Mouse (Mus musculus) kidney, postnatal 36 days (tissue): ENCODE results near the gene Kcnk2.
"Not testable (repeated sequence)": the region's sequence is repeated elsewhere in the genome, so short reads cannot be mapped to it uniquely, and the experiment has no call there.

ENCODE experiments used
- DNase-seq, 2 experiments: peaks; one replicate each; pipeline ENCODE4 v3.0.0; 2021 to 2022; ENCODE audit warnings: mixed read lengths in 2 of 2

Kcnk2 gene

DNA sequence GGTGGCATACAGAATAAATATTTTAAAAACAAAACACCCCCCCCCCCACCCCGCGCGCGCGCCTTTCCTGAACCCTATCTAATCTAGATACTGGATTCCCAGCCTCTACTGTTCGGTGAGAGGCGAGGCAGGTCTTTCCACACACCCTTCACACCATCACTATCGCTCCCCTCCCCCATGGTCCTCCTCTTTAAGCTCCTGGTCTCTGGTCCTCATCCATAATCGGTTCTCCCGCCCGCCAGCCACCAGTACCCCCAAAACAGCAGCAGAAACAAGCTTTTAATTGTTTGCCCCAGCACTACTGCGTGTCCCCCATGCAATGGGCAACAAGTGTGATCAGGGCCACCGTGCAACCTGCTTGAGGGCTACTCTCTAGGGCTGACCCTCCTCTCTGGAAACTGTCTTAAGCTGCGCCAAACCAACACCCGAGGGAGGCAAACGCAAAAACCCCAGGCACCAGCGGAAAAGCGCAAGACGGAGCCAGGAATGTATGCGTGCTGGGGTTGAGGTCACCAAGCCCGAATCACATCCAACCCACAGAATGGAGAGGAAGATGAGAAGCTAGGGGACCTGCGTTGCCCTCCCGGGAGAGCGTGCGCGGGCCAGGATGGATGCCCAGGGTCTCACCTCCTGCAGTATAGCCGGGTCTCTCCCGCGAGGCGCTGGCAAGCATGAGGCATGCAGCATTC is 59.5 kb downstream of the Kcnk2 start:
- DNase-seq = peak in 1 of 2 experiments; percentile 3

DNA sequence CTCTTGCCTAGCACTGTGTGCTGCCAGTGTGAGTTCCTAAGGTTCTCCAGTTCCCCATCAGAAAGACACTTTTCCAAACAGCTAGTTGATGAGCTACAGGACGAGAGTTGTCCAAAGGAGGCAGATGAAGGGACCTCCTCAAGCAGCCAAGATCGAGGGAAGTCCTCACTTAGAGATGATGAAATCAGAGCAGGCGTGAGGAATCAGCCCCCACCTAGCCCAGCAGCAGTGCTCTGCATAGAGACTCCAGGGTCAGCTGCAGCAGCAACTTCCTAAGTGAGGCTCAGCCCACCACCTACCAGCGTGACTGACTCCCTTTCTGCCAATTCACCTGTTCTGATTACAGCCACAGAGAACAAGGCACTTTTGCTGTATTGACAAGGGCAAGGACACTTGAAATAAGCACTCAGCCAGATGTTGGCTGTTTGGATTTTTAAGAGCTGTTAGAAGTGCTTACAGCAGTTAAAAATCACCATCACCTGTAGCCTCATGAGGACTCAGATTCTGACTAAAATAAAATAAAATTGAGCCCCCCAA is 60.6 kb downstream of the Kcnk2 start:
- no peak for DNase-seq

- no peak for DNase-seq
Observed at GRCm38 (mm10) chr1:189315896-189316295, 86.2 kb downstream of the Kcnk2 start.

DNA sequence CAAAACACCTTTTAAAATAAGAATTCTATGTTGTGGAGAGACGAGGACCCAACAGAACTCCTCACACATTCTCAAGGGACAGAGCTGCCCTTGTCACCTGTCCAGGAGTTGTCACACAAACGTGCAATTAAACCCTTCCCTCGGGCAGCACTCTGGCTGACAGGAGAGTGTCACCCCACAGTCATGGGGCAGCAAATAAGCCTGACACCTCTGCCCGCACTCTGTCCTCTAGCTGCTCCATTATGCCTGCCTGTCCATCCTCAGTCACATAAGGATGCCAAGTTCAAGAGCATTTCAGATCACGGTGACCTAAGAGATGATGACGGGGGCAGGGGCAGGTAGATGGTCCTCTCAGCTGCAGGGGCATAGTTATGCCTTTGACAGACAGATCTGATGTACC is 87.6 kb downstream of the Kcnk2 start:
- DNase-seq = no peak

GRCm38 (mm10) chr1:189313750-189314149 is 88.3 kb downstream of the Kcnk2 start:
- DNase-seq = no peak

DNA sequence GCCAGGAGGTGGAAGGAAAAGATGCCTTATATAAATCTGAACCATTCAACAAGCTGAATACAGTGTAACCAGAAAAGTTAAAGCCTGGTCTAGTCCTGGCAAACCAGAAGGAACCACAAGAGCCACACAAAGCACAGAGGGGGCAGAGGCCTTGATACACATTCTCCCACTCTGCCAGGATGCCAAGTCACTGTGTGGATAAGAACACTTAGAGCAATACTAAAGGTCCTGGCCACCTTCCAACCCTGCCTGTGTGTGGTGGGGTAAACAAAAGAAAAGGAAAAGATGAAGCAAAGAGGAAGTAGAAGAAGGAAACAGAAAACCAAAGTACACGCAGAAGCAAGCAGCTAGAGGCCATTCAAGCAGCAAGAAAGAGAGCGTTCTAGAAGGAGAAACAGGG is 91.9 kb downstream of the Kcnk2 start:
- no peak for DNase-seq

GRCm38 (mm10) chr1:189304988-189305522 is 97.0 kb downstream of the Kcnk2 start:
- DNase-seq = no peak

GRCm38 (mm10) chr1:189303001-189303400 is 99.1 kb downstream of the Kcnk2 start:
- no peak for DNase-seq

DNA sequence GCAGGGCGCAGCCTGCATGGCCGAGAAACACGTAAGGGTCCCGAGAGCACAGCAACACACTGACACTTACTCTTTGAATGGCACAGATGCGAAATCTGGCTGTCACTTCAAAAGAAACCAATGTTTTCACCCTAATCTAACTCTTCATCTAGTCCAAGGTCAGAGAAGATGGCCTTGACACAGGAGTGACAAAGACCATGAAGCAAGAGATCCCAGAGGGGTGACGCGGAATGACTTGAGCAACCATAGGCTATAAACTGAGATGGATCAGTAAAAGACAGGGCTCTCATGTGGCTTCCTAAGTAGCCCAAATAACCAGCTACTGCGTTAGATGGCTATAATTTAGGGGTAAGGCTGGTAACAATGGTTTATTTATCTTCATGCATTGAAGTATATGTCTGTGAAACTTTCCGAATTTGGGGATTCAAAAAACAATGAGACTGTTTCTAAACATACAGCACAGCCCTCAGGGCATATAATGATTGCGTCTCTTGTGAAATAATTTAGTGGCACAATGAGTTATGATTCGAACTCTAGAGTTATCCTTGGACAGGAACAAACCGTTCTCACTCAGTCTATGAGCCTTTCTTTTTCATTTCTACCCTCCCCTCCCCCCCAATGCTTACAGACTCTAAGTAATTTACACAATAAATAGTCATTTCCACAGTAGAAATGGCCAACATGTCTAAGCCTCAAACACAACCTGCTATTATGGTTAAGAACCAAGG is 108.2 kb downstream of the Kcnk2 start:
- DNase-seq = no peak

DNA sequence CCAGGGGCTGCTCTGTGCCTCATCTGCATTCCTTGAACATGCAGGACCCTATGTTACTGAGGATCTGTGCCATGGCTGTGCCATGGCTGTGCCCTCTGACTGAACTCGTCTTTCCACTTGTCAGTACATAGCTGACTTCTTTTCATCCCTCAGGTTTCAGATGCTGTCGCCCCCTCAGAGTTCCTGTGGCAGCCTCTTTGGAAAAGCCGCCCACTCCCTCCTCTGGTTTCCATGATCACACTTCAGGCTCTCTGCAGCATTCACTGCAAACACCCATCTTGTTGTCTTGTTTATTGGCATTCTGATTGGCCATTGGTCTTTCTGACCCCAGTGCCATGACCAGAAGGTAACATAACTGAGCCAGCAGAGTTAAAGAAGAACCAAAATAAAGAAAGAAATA is 111.2 kb downstream of the Kcnk2 start:
- no peak for DNase-seq

DNA sequence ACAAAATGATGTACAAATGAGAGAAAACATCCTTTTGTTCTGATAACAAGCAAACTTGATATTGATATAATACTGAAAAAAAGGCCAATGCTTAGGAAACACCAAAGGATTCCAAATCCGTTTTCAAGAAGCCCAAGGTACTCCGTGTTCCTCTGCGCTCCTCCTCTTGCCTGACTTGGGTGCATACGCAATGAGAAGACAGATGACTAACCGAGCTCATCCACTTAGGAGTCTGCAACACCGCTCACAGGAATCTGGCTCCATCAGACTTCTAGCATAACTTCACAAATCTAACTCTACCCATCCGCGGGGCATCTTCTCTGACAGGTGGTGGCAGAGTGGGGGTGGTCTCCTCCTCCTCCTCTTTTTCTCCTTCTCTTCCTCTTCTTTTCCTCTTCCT is 113.1 kb downstream of the Kcnk2 start:
- DNase-seq = no peak

DNA sequence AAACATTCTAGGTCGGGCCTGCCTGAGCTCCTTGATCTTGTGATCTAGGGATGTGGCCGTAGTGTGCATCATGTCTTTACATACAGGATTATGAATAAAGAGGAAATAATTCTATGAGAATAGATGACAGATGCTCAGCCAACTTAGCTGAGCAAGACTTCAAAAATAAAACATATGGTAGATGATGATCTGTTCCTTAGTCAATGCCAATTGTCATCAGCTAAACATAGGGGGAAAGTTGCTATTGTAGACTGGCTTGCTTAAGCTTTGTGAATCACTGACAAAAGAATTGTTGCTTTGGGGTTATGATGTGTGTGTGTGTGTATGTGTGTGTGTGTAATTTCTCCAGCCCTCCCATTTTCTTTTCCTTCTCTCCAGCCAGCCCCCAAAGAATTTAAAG is 129.8 kb downstream of the Kcnk2 start:
- no peak for DNase-seq

DNA sequence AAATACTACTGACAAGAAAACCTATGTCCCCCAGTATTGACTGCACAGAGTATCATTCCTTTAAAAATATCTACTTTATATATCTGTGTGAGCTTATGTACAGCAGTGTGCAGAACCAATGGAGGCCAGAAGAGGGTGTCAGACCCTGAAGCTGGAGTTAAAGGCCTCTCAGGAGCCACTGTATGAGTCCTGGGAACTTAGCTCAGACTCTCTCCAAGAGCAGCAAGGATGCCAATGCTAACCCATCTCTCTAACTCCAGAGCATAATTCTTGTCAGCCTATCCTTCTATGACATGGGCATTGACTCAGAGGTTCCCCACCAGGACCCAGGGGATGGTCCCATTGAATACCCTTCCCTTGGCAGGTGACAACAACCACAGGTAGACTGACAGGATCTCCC is 148.4 kb downstream of the Kcnk2 start:
- DNase-seq = no peak

DNA sequence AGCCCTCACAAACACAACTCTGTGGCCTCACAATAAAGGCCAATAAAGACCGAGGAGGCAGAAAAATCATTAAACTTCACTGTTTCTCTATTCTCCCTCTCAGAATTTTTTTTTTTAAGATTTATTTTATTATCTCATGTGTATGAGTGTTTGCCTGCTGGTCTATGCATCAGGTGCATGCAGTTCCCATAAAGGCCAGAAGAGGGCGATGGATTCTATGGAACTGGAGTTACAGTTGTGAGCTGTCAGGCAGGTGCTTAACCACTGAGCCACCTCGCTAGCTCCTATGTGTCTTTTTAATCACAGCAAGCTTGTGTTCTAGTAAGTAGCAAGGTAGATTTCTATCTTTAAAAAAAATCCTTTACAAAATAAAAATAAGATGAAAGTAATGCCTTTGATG is 148.9 kb downstream of the Kcnk2 start:
- DNase-seq = peak in 1 of 2 experiments; percentile 39

DNA sequence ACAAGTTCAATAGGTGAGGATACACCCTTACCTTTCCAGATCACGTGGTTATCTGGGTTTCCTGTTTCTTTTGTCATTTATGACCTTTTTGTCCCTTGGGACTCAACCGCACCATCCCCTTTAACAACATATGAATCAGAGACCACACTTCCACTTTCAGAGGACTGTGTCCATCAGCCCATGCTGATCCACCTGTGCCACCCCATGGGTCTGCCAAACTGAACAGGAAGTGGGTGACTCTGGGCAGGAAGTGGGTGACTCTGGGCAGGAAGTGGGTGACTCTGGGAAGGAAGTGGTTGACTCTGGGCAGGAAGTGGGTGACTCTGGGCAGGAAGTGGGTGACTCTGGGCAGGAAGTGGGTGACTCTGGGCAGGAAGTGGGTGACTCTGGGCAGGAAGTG is 158.9 kb downstream of the Kcnk2 start:
- not testable (repeated sequence) for DNase-seq

DNA sequence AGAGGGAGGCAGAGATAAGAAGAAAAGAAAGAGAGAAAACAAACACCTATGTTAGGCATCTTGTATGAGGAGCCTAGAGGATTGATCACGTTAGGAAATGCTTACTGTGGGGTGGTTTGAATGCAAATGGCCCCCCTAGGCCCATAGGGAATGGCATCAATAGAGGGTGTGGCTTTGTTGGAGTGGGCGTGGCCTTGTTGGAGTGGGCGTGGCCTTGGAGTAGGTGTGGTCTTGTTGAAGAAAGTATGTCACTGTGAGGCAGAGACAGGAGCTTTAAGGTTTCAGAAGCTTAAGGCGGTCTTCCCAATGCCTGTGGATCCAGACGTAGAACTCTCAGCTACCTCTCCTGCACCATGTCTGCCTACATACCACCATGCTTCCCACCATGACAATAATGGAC is 166.8 kb downstream of the Kcnk2 start:
- no peak for DNase-seq

DNA sequence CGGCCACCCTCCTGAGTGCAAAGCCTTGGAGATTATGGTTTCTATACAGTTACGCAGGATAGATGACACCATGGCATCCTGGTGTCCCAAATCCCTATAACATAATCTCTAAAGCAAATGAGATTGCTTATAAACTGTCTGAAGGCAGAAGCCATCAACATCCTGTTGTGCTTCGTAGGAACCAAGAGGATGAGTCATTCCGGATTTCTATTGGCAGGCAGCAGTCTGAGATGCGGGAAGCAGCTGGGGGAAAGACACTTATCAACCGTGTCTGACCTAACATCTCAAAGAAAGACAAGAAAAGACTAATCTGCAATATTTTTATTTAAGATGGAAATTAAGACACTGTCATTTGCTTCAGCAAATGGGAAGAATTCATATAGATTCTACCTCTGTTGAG is 169.2 kb downstream of the Kcnk2 start:
- DNase-seq = peak in 1 of 2 experiments; percentile 2

- DNase-seq = no peak
Observed at GRCm38 (mm10) chr1:189228222-189229084, 173.6 kb downstream of the Kcnk2 start.

GRCm38 (mm10) chr1:189227479-189227878 is 174.6 kb downstream of the Kcnk2 start:
- peak in 1 of 2 experiments; percentile 17 for DNase-seq

GRCm38 (mm10) chr1:189219051-189219450 is 183.0 kb downstream of the Kcnk2 start:
- no peak for DNase-seq

DNA sequence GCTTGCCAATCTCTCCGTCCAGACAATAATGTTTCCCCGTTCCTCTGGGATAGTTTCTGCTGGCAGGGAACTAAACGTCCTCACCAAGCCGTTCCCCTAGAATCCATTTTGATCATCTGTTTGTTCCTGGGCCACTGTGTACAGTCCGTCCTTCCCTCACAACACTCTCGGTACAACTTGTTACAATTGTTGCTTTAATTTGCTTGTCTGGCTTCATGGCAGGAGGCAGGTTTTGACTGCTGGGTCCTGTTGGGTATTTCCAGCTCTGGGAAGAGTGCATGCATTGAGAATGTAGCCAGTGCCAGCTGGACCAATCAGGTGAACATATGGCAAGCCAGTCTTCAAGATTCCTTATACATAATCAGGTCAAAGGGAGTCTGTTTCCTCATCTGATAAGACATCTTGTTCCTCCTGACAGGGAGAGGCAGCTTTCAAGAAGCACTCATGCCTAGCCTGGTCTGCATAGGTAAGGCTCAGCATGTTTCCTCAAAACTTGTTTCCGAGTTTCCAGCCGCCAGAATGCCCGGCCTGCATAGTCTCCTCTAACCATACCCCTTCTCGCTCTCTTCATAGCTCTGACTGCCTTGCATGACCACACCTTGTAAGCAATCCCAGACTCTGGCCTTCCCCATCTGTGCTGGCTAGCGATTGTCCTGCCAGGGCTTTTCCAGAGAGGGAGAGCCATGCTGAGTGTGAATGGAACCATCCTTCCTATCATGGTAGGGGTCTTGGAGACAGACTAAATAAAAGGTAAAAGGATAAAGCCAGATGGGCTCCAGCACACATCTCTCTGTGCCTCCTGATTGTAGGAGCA is 184.1 kb downstream of the Kcnk2 start:
- DNase-seq = no peak

- DNase-seq = no peak
Observed at GRCm38 (mm10) chr1:189215131-189215530, 186.9 kb downstream of the Kcnk2 start.
